Mouse (Mus musculus): ENCODE measurements around the gene Mgll. TPM values are rescaled to one million over a fixed set of nuclear protein-coding genes. Genes with fewer than 3 reads are reported as not detected.

Gene Mgll
- polyA plus RNA-seq, 1 experiment from 2014 or later: 4.4 TPM

DNA sequence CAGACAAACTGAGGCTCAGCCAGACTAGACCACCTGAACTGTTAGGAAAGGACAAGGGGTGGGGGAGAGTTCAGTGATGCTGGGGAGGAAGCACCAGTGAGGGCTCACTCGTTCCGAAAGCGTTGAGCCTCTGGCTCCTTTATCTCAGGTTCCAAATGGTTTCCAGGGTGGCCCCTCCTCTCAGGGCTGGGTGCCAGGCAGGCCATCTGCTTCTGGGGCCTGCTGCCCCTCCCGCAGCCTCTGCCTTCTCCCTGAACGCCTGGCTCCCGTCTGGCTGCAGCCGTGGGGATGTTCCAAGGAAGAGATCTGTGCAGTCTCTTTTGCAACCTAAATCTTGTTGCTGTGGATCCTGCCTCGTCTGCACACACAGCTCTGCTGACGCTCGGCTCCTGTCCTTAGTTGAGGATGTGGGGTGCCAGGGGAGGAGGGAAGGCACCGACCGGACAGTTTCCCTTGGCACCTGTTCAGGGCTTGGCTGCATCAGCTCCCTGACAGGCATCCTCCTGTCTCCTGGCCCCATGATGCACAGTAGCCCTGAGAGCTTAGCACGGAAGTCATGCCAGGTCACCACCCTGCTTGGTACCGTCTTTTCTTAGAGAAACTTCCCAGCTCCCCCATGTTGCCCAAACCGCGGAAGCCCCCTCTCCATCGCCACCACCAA, 35.7 kb downstream of the Mgll start:
- DNase-seq (ENCODE audit: low spot score) (no peak), ATAC-seq (replicated peaks; ENCODE audit: low FRiP score) (no peak)
- no peak overlapping the region for H3K4me2 ChIP-seq (ENCODE audit: low read depth, low read length, severe bottlenecking)
- H3K36me3 ChIP-seq (ENCODE audit: control insufficient read depth, insufficient read depth, low read length): no peaks in the 10 kb centered on the region
- H3K4me3 ChIP-seq (ENCODE audit: low read depth, low read length): no peak overlapping the region
- H3K9me3 ChIP-seq (ENCODE audit: control insufficient read depth, low read length): no peaks in the 10 kb centered on the region
- no peak overlapping the region for H3K9ac ChIP-seq (ENCODE audit: low read length)
- 75% methylated on average over 17 of the region's 17 CpGs for WGBS
- H3K27me3 ChIP-seq (ENCODE audit: control insufficient read depth, insufficient read depth, low read length): no peaks in the 10 kb centered on the region
- H3K4me1 ChIP-seq (replicated peaks; ENCODE audit: control insufficient read depth, insufficient read depth, low read length): no peaks in the 10 kb centered on the region
- H3K27ac ChIP-seq (ENCODE audit: low read depth, low read length): no peak overlapping the region

GRCm38 (mm10) chr6:88760935-88761635, 36.9 kb downstream of the Mgll start:
- H3K27me3 ChIP-seq (ENCODE audit: control insufficient read depth, insufficient read depth, low read length): no peaks in the 10 kb centered on the region
- no peak overlapping the region for H3K9ac ChIP-seq (ENCODE audit: low read length)
- no peak overlapping the region for H3K27ac ChIP-seq (ENCODE audit: low read depth, low read length)
- no peak for DNase-seq (ENCODE audit: low spot score)
- H3K4me2 ChIP-seq (ENCODE audit: low read depth, low read length, severe bottlenecking): no peak overlapping the region
- H3K36me3 ChIP-seq (ENCODE audit: control insufficient read depth, insufficient read depth, low read length): no peaks in the 10 kb centered on the region
- WGBS: 76% methylated on average over 17 of the region's 17 CpGs
- H3K4me3 ChIP-seq (ENCODE audit: low read depth, low read length): no peak overlapping the region
- H3K9me3 ChIP-seq (ENCODE audit: control insufficient read depth, low read length): no peaks in the 10 kb centered on the region
- H3K4me1 ChIP-seq (replicated peaks; ENCODE audit: control insufficient read depth, insufficient read depth, low read length): no peaks in the 10 kb centered on the region
- no peak for ATAC-seq (replicated peaks; ENCODE audit: low FRiP score)

DNA sequence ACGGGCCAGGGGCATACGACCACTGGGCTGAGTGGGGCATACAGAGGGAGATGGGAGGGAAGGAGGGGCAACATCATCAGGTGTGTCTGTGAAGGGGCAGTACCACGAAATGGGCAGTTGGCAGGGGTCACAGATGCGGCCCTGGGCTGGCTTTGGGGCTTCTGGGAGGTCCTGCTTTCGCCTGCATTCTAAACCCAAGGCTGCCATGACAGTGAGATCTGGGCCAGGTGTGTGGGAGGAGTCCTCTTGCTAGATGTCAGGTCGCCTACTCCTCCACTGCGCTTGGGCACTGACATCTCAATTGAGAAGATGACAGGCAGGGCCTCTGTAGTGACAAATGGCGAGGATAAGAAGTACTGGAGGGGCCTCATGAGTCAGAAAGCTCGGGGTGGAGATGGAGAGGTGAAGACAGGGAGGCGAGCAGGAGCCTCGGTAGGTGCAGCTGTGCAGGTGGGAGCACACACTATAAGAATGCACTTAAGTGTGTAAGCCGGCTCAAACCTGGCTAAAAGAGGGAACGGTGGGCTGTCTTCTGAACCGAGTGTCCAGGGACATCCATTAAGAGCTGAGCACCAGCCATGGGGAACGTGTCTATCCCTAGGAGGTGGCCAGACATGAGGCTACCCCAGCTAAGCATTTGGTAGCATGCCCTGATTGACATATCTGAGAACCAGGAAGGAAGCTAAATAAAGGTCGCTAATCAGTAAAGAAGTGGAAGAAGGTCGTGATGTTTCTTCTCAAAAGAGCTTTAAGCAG, 37.6 kb downstream of the Mgll start:
- no peak overlapping the region for H3K4me3 ChIP-seq (ENCODE audit: low read depth, low read length)
- H3K27ac ChIP-seq (ENCODE audit: low read depth, low read length): no peak overlapping the region
- DNase-seq (ENCODE audit: low spot score) (no peak), ATAC-seq (replicated peaks; ENCODE audit: low FRiP score) (no peak)
- H3K9ac ChIP-seq (ENCODE audit: low read length): no peak overlapping the region
- H3K4me1 ChIP-seq (replicated peaks; ENCODE audit: control insufficient read depth, insufficient read depth, low read length): no peaks in the 10 kb centered on the region
- no peaks in the 10 kb centered on the region for H3K9me3 ChIP-seq (ENCODE audit: control insufficient read depth, low read length)
- H3K36me3 ChIP-seq (ENCODE audit: control insufficient read depth, insufficient read depth, low read length): no peaks in the 10 kb centered on the region
- WGBS: 82% methylated on average over 17 of the region's 17 CpGs
- H3K27me3 ChIP-seq (ENCODE audit: control insufficient read depth, insufficient read depth, low read length): no peaks in the 10 kb centered on the region
- no peak overlapping the region for H3K4me2 ChIP-seq (ENCODE audit: low read depth, low read length, severe bottlenecking)

GRCm38 (mm10) chr6:88762440-88763196, 38.4 kb downstream of the Mgll start:
- no peaks in the 10 kb centered on the region for H3K36me3 ChIP-seq (ENCODE audit: control insufficient read depth, insufficient read depth, low read length)
- no peaks in the 10 kb centered on the region for H3K9me3 ChIP-seq (ENCODE audit: control insufficient read depth, low read length)
- ATAC-seq (replicated peaks; ENCODE audit: low FRiP score) (no peak), DNase-seq (ENCODE audit: low spot score) (no peak)
- H3K27me3 ChIP-seq (ENCODE audit: control insufficient read depth, insufficient read depth, low read length): no peaks in the 10 kb centered on the region
- no peak overlapping the region for H3K9ac ChIP-seq (ENCODE audit: low read length)
- WGBS: 79% methylated on average over 13 of the region's 13 CpGs
- H3K4me2 ChIP-seq (ENCODE audit: low read depth, low read length, severe bottlenecking): no peak overlapping the region
- H3K27ac ChIP-seq (ENCODE audit: low read depth, low read length): no peak overlapping the region
- H3K4me3 ChIP-seq (ENCODE audit: low read depth, low read length): no peak overlapping the region
- no peaks in the 10 kb centered on the region for H3K4me1 ChIP-seq (replicated peaks; ENCODE audit: control insufficient read depth, insufficient read depth, low read length)

DNA sequence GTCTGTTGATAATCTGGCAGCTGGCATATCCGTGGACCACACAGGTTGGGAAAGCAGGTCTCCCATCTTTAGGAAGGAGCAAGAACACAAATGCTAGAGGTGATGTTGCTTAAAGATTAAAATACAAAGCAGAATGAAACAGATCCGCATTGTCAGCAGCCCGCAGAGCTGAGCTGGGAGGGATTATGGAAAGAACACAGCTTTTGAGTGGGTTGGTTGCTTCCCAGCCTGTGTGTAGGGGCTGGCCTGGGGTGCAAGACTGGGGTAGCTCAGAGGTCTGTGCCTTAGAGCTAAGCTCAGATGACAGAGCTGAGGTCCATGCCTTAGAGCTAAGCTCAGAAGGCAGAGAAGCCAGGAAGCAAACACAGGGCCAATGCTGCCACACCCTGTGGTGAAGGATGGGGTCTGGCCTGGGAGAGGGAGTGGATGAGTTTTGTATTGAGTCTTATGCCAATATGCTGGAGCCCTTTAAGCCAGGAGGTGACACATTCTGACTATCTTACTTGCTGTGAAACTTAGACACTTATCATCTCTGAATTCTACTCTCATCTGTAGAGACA, 39.4 kb downstream of the Mgll start:
- Histone ChIP-seq H3K4me2 (ENCODE audit: low read depth, low read length, severe bottlenecking) (no peak overlapping the region), H3K9me3 (ENCODE audit: control insufficient read depth, low read length) (no peaks in the 10 kb centered on the region), H3K4me1 (replicated peaks; ENCODE audit: control insufficient read depth, insufficient read depth, low read length) (no peaks in the 10 kb centered on the region), H3K9ac (ENCODE audit: low read length) (no peak overlapping the region), H3K27ac (ENCODE audit: low read depth, low read length) (no peak overlapping the region), H3K27me3 (ENCODE audit: control insufficient read depth, insufficient read depth, low read length) (no peaks in the 10 kb centered on the region), H3K36me3 (ENCODE audit: control insufficient read depth, insufficient read depth, low read length) (no peaks in the 10 kb centered on the region), H3K4me3 (ENCODE audit: low read depth, low read length) (no peak overlapping the region)
- DNase-seq (ENCODE audit: low spot score) (no peak), ATAC-seq (replicated peaks; ENCODE audit: low FRiP score) (no peak)
- 83% methylated on average over 3 of the region's 3 CpGs for WGBS

DNA sequence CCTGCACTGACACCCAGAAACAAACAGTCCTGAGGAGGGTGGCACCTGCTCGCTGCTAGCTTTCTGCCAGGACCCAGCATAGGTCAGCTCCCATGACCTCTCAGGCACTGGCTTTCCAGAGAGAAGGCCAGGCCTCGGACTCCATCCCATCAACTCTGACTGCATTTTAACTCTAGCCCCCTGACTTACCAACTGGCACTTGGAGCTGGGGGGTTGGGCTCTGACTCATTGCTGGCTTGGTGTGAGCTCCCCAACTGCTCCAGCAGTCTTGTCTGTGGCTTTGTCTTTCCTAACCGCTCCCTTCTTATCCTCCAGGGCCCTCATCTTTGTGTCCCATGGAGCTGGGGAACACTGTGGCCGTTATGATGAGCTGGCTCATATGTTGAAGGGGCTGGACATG, 40.1 kb downstream of the Mgll start:
- H3K27me3 ChIP-seq (ENCODE audit: control insufficient read depth, insufficient read depth, low read length): no peaks in the 10 kb centered on the region
- H3K9me3 ChIP-seq (ENCODE audit: control insufficient read depth, low read length): no peaks in the 10 kb centered on the region
- WGBS: 78% methylated on average over 4 of the region's 4 CpGs
- H3K4me3 ChIP-seq (ENCODE audit: low read depth, low read length): no peak overlapping the region
- DNase-seq (ENCODE audit: low spot score) (no peak), ATAC-seq (replicated peaks; ENCODE audit: low FRiP score) (no peak)
- H3K27ac ChIP-seq (ENCODE audit: low read depth, low read length): no peak overlapping the region
- no peak overlapping the region for H3K9ac ChIP-seq (ENCODE audit: low read length)
- no peaks in the 10 kb centered on the region for H3K36me3 ChIP-seq (ENCODE audit: control insufficient read depth, insufficient read depth, low read length)
- no peak overlapping the region for H3K4me2 ChIP-seq (ENCODE audit: low read depth, low read length, severe bottlenecking)
- H3K4me1 ChIP-seq (replicated peaks; ENCODE audit: control insufficient read depth, insufficient read depth, low read length): no peaks in the 10 kb centered on the region

DNA sequence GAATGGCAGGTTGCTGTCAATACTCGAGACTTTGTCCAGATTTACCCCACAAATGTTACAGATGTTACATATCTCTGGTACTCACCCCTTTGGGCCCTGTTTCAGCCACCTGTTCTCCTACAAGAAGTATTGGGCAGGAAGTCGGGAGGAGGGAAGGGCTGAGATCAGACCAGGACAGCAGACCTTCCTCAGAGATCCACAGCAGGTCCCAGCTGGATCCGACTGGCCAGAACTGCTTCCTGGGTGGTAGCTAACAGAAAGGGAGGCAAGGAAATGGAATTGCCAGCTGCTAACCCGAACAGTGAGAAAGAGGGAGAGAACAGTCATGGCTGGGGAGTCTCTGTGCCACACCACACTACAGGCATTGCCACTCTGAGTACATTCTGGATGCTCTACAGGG, 43.5 kb downstream of the Mgll start:
- ATAC-seq (replicated peaks; ENCODE audit: low FRiP score) (no peak), DNase-seq (ENCODE audit: low spot score) (no peak)
- H3K9ac ChIP-seq (ENCODE audit: low read length): no peak overlapping the region
- no peaks in the 10 kb centered on the region for H3K4me1 ChIP-seq (replicated peaks; ENCODE audit: control insufficient read depth, insufficient read depth, low read length)
- H3K27me3 ChIP-seq (ENCODE audit: control insufficient read depth, insufficient read depth, low read length): no peaks in the 10 kb centered on the region
- H3K36me3 ChIP-seq (ENCODE audit: control insufficient read depth, insufficient read depth, low read length): no peaks in the 10 kb centered on the region
- WGBS: 71% methylated on average over 4 of the region's 4 CpGs
- H3K27ac ChIP-seq (ENCODE audit: low read depth, low read length): no peak overlapping the region
- H3K4me3 ChIP-seq (ENCODE audit: low read depth, low read length): no peak overlapping the region
- no peaks in the 10 kb centered on the region for H3K9me3 ChIP-seq (ENCODE audit: control insufficient read depth, low read length)
- no peak overlapping the region for H3K4me2 ChIP-seq (ENCODE audit: low read depth, low read length, severe bottlenecking)

DNA sequence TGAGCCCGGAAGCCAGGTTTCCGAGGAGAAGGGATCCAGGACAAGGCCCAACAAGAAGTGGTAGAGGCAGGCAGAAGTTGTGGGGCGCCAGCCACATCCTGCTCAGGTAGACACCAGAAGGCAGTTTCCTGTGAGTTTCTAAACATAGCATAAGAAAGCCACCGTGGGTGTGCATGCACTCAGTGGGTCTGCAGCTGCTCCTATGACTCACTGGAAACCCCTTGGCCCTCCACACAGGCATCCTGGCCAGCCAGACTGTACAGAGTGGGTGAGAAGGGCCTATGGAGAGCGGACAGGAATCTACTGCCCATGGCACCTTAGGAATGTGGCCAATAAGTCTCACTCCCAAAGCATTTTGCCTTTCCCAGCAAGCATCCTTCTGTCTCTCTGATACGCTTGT, 45.5 kb downstream of the Mgll start:
- DNase-seq (ENCODE audit: low spot score) (no peak), ATAC-seq (replicated peaks; ENCODE audit: low FRiP score) (no peak)
- no peak overlapping the region for H3K4me2 ChIP-seq (ENCODE audit: low read depth, low read length, severe bottlenecking)
- no peak overlapping the region for H3K9ac ChIP-seq (ENCODE audit: low read length)
- H3K27me3 ChIP-seq (ENCODE audit: control insufficient read depth, insufficient read depth, low read length): no peaks in the 10 kb centered on the region
- H3K4me3 ChIP-seq (ENCODE audit: low read depth, low read length): no peak overlapping the region
- H3K4me1 ChIP-seq (replicated peaks; ENCODE audit: control insufficient read depth, insufficient read depth, low read length): no peaks in the 10 kb centered on the region
- 85% methylated on average over 6 of the region's 6 CpGs for WGBS
- no peaks in the 10 kb centered on the region for H3K36me3 ChIP-seq (ENCODE audit: control insufficient read depth, insufficient read depth, low read length)
- H3K9me3 ChIP-seq (ENCODE audit: control insufficient read depth, low read length): no peaks in the 10 kb centered on the region
- H3K27ac ChIP-seq (ENCODE audit: low read depth, low read length): no peak overlapping the region
